Mouse (Mus musculus) heart, postnatal 0 days (tissue): ENCODE data around the gene Crtc2.

Experiments used
- CTCF ChIP-seq: IDR thresholded peaks from 2 replicates; pipeline ENCODE4 v1.5.1; 2016; ENCODE audit warnings: antibody characterized with exemption, control low read depth, low read depth
- EP300 ChIP-seq: IDR thresholded peaks from 2 replicates; pipeline ENCODE4 v1.6.1; 2016; ENCODE audit warnings: antibody characterized with exemption, low read depth

GRCm38 (mm10) chr3:90247630-90247959 is 6.4 kb upstream of the Crtc2 start:
- TF ChIP-seq CTCF (no peak), EP300 (no peak)
